Mouse (Mus musculus) forebrain, embryonic 14.5 days (tissue): ENCODE measurements at regions not wholly inside any gene's neighbourhood (a gene's known extent, or its start where the extent isn't known, plus 50 kb on each side); places are given as distances from the start of the nearest gene placed in this dataset.

Experiments
- ATAC-seq: fragments of 200-750 bp; cut with Nextera tagmentation; 2 replicates; pipeline ENCODE4 v1.8.0; 2017; ENCODE audit warnings: mild to moderate bottlenecking, moderate library complexity
- DNase-seq: peaks from one replicate; pipeline ENCODE4 v3.0.0-alpha.2; 2015; ENCODE audit warnings: low spot score
- H3K27ac ChIP-seq: fragments of 300-500 bp; sonication (generic); 2 replicates; pipeline ENCODE4 v1.5.1; 2014; ENCODE audit warnings: low read depth, mild to moderate bottlenecking, control low read depth, low read length, moderate library complexity
- H3K27me3 ChIP-seq: fragments of 300-500 bp; sonication (generic); replicated peaks from 2 replicates; pipeline ENCODE4 v1.6.1; 2014; ENCODE audit warnings: low read length, control low read depth, mixed read lengths; ENCODE audit not compliant: control insufficient read depth, insufficient read depth
- H3K36me3 ChIP-seq: fragments of 300-500 bp; sonication (generic); 2 replicates; pipeline ENCODE4 v1.6.1; 2014; ENCODE audit warnings: low read length, control low read depth; ENCODE audit not compliant: control insufficient read depth, insufficient read depth
- H3K4me1 ChIP-seq: fragments of 300-500 bp; sonication (generic); 2 replicates; pipeline ENCODE4 v1.6.1; 2014; ENCODE audit warnings: antibody characterized with exemption, low read length, control low read depth; ENCODE audit not compliant: control insufficient read depth, insufficient read depth
- H3K4me2 ChIP-seq: fragments of 300-500 bp; sonication (generic); 2 replicates; pipeline ENCODE4 v1.6.1; 2014; ENCODE audit warnings: mild to moderate bottlenecking, control low read depth, low read length
- H3K4me3 ChIP-seq: fragments of 300-500 bp; sonication (generic); 2 replicates; pipeline ENCODE4 v1.5.1; 2014; ENCODE audit warnings: low read depth, low read length, control low read depth
- H3K9ac ChIP-seq: fragments of 300-500 bp; sonication (generic); 2 replicates; pipeline ENCODE4 v1.6.1; 2014; ENCODE audit warnings: mild to moderate bottlenecking, low read length, control low read depth, moderate library complexity
- H3K9me3 ChIP-seq: fragments of 300-500 bp; sonication (generic); replicated peaks from 2 replicates; pipeline ENCODE4 v1.6.1; 2016; ENCODE audit warnings: low read length, control low read depth, mixed read lengths; ENCODE audit not compliant: control insufficient read depth
- WGBS: fragments of 180-500 bp; shearing (Covaris S2); extraction: QIAGEN DNeasy Blood & Tissue Kit; methylation state at CpG from one replicate; pipeline ENCODE4 v1.1.7; 2014; 5-methylcytosine and 5-hydroxymethylcytosine counted together

- no peak overlapping the region for H3K4me3 ChIP-seq
These were observed 89.0 kb upstream of the Fam241a start for GRCm38 (mm10) chr3:127985165-127985564.

DNA sequence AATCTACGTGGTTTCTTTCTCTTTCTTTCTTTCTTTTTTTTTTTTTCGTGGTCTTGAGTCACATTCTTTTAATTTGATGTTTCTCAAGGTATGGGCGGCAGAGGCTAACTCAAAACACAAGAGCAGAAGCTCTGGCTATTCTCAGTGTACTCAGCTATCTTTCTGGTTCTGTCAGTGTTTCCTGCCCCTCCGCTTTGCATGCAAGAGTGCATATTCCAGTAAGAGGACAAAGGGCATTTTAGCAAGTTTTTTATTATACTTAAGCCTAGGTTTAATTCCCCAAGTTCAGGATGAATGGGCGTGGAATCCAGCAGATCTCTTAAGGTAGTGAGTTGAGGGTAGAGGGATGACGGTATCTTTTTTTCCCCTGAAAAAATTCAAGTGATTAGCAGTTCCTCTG lies 81.1 kb upstream of the Fam241a start:
- Histone ChIP-seq H3K36me3 (no peaks in the 10 kb centered on the region), H3K9me3 (no peaks in the 10 kb centered on the region), H3K4me2 (no peak overlapping the region), H3K9ac (no peak overlapping the region), H3K27ac (no peak overlapping the region), H3K4me3 (no peak overlapping the region), H3K27me3 (no peaks in the 10 kb centered on the region), H3K4me1 (no peaks in the 10 kb centered on the region)
- DNase-seq (no peak), ATAC-seq (no peak)
- WGBS, result 74% methylated on average over 6 of the region's 6 CpGs

More at GRCm38 (mm10) chr3:127985165-127985564, 89.0 kb upstream of the Fam241a start:
- Histone ChIP-seq H3K36me3 (no peaks in the 10 kb centered on the region), H3K9ac (no peak overlapping the region), H3K4me1 (no peaks in the 10 kb centered on the region), H3K27me3 (no peaks in the 10 kb centered on the region), H3K27ac (no peak overlapping the region), H3K4me2 (no peak overlapping the region), H3K9me3 (no peaks in the 10 kb centered on the region)
- no peak for DNase-seq
- ATAC-seq, result no peak
- 85% methylated on average over 3 of the region's 3 CpGs for WGBS

DNA sequence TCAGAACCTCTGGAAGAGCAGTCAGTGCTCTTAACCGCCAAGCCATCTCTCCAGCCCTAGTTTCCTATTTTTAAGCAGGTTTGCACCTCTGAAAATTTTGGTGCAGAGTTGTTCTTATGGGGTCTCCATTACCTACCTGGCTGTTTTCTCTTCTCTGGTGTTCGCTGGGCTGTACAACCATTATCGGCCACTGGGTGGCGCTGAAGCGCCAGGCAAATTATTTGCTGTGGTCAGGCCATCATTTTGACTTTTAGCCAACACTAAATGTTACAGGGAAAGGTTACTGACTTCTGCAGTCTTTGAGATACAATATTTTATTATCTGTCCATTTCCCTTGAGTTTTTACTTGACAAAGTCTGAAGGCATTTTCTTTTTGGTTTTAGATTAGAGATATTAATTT lies 74.8 kb upstream of the Fam241a start:
- Histone ChIP-seq H3K27ac (no peak overlapping the region), H3K27me3 (no peaks in the 10 kb centered on the region), H3K4me3 (no peak overlapping the region), H3K4me1 (no peaks in the 10 kb centered on the region), H3K4me2 (no peak overlapping the region), H3K9ac (no peak overlapping the region), H3K36me3 (no peaks in the 10 kb centered on the region), H3K9me3 (no peaks in the 10 kb centered on the region)
- no peak for ATAC-seq
- DNase-seq, result peak; percentile 37
- 4% methylated on average over 5 of the region's 5 CpGs for WGBS

GRCm38 (mm10) chr3:127967170-127967569 lies 71.0 kb upstream of the Fam241a start:
- 72% methylated on average over 10 of the region's 10 CpGs for WGBS
- no peaks in the 10 kb centered on the region for H3K36me3 ChIP-seq
- H3K9me3 ChIP-seq, result no peaks in the 10 kb centered on the region
- no peak overlapping the region for H3K9ac ChIP-seq
- H3K4me3 ChIP-seq, result no peak overlapping the region
- no peak overlapping the region for H3K4me2 ChIP-seq
- H3K4me1 ChIP-seq, result no peaks in the 10 kb centered on the region
- DNase-seq (no peak), ATAC-seq (no peak)
- no peak overlapping the region for H3K27ac ChIP-seq
- no peaks in the 10 kb centered on the region for H3K27me3 ChIP-seq

DNA sequence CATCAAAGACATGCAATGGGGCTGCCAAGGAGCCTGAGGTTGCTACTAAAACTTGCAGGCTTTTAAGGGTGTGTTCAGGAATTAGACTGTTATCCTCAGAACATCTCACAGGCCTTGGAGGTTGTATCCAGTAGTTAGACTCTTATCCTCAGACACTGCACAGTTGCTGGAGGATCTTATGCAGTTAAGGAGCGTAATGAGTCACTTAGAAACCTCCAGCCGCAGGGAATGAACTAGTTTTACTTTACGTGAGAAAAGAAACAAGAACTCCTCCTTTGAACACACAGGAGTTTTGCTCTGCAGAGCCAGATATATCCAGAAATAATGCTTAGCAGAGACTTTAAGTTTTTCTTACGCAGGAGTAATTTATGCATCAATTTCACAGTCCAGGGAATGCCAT lies 70.1 kb upstream of the Fam241a start:
- no peaks in the 10 kb centered on the region for H3K36me3 ChIP-seq
- no peaks in the 10 kb centered on the region for H3K4me1 ChIP-seq
- no peak overlapping the region for H3K4me3 ChIP-seq
- ATAC-seq (no peak), DNase-seq (no peak)
- H3K4me2 ChIP-seq, result no peak overlapping the region
- 84% methylated on average over 4 of the region's 4 CpGs for WGBS
- no peak overlapping the region for H3K27ac ChIP-seq
- no peaks in the 10 kb centered on the region for H3K27me3 ChIP-seq
- H3K9me3 ChIP-seq, result no peaks in the 10 kb centered on the region
- no peak overlapping the region for H3K9ac ChIP-seq

GRCm38 (mm10) chr3:127958919-127959684 lies 63.0 kb upstream of the Fam241a start:
- no peaks in the 10 kb centered on the region for H3K4me1 ChIP-seq
- no peaks in the 10 kb centered on the region for H3K36me3 ChIP-seq
- DNase-seq (peak; percentile 58), ATAC-seq (peak; percentile 91)
- H3K4me2 ChIP-seq, result no peak overlapping the region
- peak overlapping the region; percentile 29; the same call in 1 of the 2 replicates for H3K27ac ChIP-seq
- H3K9me3 ChIP-seq, result no peaks in the 10 kb centered on the region
- H3K4me3 ChIP-seq, result no peak overlapping the region
- no peaks in the 10 kb centered on the region for H3K27me3 ChIP-seq
- 6% methylated on average over 13 of the region's 13 CpGs for whole genome bisulfite sequencing
- H3K9ac ChIP-seq, result no peak overlapping the region

- WGBS, result 96% methylated on average over 4 of the region's 4 CpGs
- Histone ChIP-seq H3K9me3 (no peaks in the 10 kb centered on the region), H3K27ac (no peak overlapping the region), H3K27me3 (no peaks in the 10 kb centered on the region), H3K4me1 (no peaks in the 10 kb centered on the region), H3K9ac (no peak overlapping the region), H3K4me2 (no peak overlapping the region), H3K36me3 (no peaks in the 10 kb centered on the region), H3K4me3 (no peak overlapping the region)
- no peak for DNase-seq
- no peak for ATAC-seq
These were observed 58.7 kb upstream of the Fam241a start for GRCm38 (mm10) chr3:127954856-127955255.

GRCm38 (mm10) chr3:127953610-127954009 lies 57.5 kb upstream of the Fam241a start:
- DNase-seq, result peak; percentile 37

GRCm38 (mm10) chr3:127948898-127949620 lies 52.9 kb upstream of the Fam241a start:
- Histone ChIP-seq H3K4me2 (no peak overlapping the region), H3K4me1 (no peaks in the 10 kb centered on the region), H3K9me3 (no peaks in the 10 kb centered on the region), H3K4me3 (no peak overlapping the region), H3K9ac (no peak overlapping the region), H3K27me3 (no peaks in the 10 kb centered on the region), H3K27ac (no peak overlapping the region), H3K36me3 (no peaks in the 10 kb centered on the region)
- ATAC-seq, result peak; percentile 68
- 45% methylated on average over 6 of the region's 6 CpGs for WGBS
- peak; percentile 88 for DNase-seq

More at GRCm38 (mm10) chr3:127953610-127954009, 57.5 kb upstream of the Fam241a start:
- WGBS, result 80% methylated on average over 4 of the region's 4 CpGs
- H3K4me2 ChIP-seq, result no peak overlapping the region
- no peaks in the 10 kb centered on the region for H3K27me3 ChIP-seq
- no peak overlapping the region for H3K27ac ChIP-seq
- no peak overlapping the region for H3K9ac ChIP-seq
- ATAC-seq, result no peak
- H3K36me3 ChIP-seq, result no peaks in the 10 kb centered on the region
- H3K9me3 ChIP-seq, result no peaks in the 10 kb centered on the region
- no peaks in the 10 kb centered on the region for H3K4me1 ChIP-seq
- H3K4me3 ChIP-seq, result no peak overlapping the region
